Mouse (Mus musculus) lung, embryonic 14.5 days (tissue): Measurements from ENCODE around the gene Pink1. TPM values are rescaled to one million over a fixed set of nuclear protein-coding genes. Genes with fewer than 3 reads are reported as not detected.
A peak's percentile ranks its signal among the peaks of the same experiment; 100 is the strongest.

Experiments
- ATAC-seq: fragments of 200-750 bp; cut with Nextera tagmentation; 2 replicates; pipeline ENCODE4 v1.8.0; 2017; ENCODE audit warnings: mild to moderate bottlenecking, moderate TSS enrichment, moderate library complexity; ENCODE audit not compliant: insufficient read depth
- DNase-seq: peaks from one replicate; pipeline ENCODE4 v3.0.0-alpha.2; 2015
- H3K27ac ChIP-seq: fragments of 300-500 bp; sonication (generic); 2 replicates; pipeline ENCODE4 v1.5.1; 2014; ENCODE audit warnings: low read depth, mild to moderate bottlenecking, moderate library complexity
- H3K27me3 ChIP-seq: fragments of 300-500 bp; sonication (generic); 2 replicates; pipeline ENCODE4 v1.6.1; 2014; ENCODE audit warnings: low read length, control low read depth; ENCODE audit not compliant: insufficient read depth
- H3K36me3 ChIP-seq: fragments of 300-500 bp; sonication (generic); 2 replicates; pipeline ENCODE4 v1.6.1; 2014; ENCODE audit warnings: control low read depth; ENCODE audit not compliant: insufficient read depth
- H3K4me1 ChIP-seq: fragments of 300-500 bp; sonication (generic); 2 replicates; pipeline ENCODE4 v1.6.1; 2014; ENCODE audit warnings: antibody characterized with exemption, control low read depth; ENCODE audit not compliant: insufficient read depth
- H3K4me2 ChIP-seq: fragments of 300-500 bp; sonication (generic); 2 replicates; pipeline ENCODE4 v1.6.1; 2014; ENCODE audit warnings: mild to moderate bottlenecking
- H3K4me3 ChIP-seq: fragments of 300-500 bp; sonication (generic); 2 replicates; pipeline ENCODE4 v1.5.1; 2014; ENCODE audit warnings: low read depth, low read length
- H3K9ac ChIP-seq: fragments of 300-500 bp; sonication (generic); 2 replicates; pipeline ENCODE4 v1.6.1; 2014
- H3K9me3 ChIP-seq: fragments of 300-500 bp; sonication (generic); 2 replicates; pipeline ENCODE4 v1.6.1; 2016; ENCODE audit warnings: low read depth, low read length, control low read depth
- CTCF ChIP-seq: IDR thresholded peaks from 2 replicates; pipeline ENCODE4 v1.5.1; 2016; ENCODE audit warnings: antibody characterized with exemption, low read depth
- WGBS: fragments of 180-500 bp; shearing (Covaris S2); extraction: QIAGEN DNeasy Blood & Tissue Kit; methylation state at CpG from one replicate; pipeline ENCODE4 v1.1.7; 2014; 5-methylcytosine and 5-hydroxymethylcytosine counted together
- polyA plus RNA-seq: library from polyadenylated mRNA; unstranded; fragments of >200 nt; fragmentation: Nextera tagmentation; extraction: Ambion mirVana; gene quantifications from 2 replicates; pipeline ENCODE4 v1.2.1, GENCODE M21; 2014

The Pink1 gene
- polyA plus RNA-seq, 1 experiment from 2014 or later = 22.2 TPM

DNA sequence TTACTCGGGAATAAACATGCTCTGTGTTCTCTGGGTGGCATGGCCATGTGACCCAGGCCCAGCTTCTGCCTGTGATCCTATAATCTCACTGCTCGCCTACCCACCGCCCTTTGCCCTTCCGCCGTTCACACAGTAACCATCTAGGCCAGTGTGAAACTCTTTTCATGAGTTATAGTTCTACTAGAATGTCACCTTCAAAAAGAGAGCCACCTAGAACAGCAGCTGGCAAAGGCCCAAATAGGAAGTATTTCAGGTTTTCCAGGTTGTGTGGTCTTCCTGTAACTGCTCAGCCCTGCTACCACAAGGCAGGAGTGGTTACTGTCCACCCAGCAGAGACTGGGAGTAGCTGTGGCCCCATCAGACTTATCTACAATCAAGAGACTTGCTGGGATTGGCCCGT is 16.7 kb upstream of the Pink1 start:
- H3K4me1 ChIP-seq = no peaks in the 10 kb centered on the region
- ATAC-seq = no peak
- WGBS = 60% methylated on average over 6 of the region's 6 CpGs

DNA sequence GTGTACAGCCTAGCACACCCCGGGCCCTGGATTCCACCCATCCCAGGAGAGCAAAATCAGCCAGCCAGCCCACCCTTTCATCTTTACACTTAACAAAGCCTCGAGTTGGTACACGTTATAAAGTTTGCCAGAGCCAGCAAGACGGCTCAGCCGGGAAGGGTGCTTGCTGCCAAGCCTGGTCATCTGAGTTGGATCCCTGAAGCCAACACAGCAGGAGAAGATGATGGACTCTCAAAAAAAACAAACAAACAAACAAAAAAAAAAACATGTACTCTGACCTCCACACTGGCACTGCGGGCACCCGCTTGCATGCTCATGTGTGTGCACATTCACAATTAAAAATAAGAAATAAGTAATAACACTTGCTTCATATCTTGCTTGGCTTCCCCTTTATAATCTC is 15.9 kb upstream of the Pink1 start:
- no peak overlapping the region for H3K4me2 ChIP-seq
- 75% methylated on average over 7 of the region's 7 CpGs for WGBS
- DNase-seq = no peak

More for the DNA sequence above, 16.7 kb upstream of the Pink1 start:
- Histone ChIP-seq H3K27ac (no peak overlapping the region), H3K9ac (no peak overlapping the region; the same call in 1 of the 2 replicates), H3K4me2 (no peak overlapping the region), H3K27me3 (no peaks in the 10 kb centered on the region), H3K36me3 (no peaks in the 10 kb centered on the region), H3K9me3 (no peaks in the 10 kb centered on the region), H3K4me3 (no peak overlapping the region)
- DNase-seq = peak; percentile 19
- no peak for TF ChIP-seq CTCF

DNA sequence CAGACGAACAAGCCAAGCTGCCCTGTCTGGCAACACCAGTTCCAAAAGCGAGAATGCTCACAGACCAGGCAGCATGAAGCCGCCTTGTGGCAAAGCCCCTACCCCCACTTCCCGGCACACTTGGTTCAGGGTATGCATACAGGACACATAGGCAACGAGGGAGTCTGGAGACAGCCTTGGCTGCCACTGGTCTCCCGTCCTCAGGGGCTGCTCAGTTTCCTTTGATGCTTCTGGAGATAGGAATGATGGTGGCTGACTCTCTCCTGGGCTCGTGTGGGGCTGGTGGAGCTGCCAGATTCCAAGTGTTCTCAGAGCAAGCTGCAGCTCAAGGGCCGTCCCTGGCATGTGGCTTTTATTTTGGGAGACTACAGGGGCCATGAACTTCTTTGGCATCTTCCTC is 15.3 kb upstream of the Pink1 start:
- no peak for TF ChIP-seq CTCF
- Histone ChIP-seq H3K4me1 (no peaks in the 10 kb centered on the region), H3K9me3 (no peaks in the 10 kb centered on the region), H3K4me2 (no peak overlapping the region), H3K27ac (no peak overlapping the region), H3K9ac (no peak overlapping the region), H3K4me3 (no peak overlapping the region), H3K27me3 (no peaks in the 10 kb centered on the region), H3K36me3 (no peaks in the 10 kb centered on the region)
- no peak for DNase-seq
- ATAC-seq = no peak
- 59% methylated on average over 8 of the region's 8 CpGs for WGBS

More for the DNA sequence above, 15.9 kb upstream of the Pink1 start:
- TF ChIP-seq CTCF = no peak
- Histone ChIP-seq H3K4me3 (no peak overlapping the region), H3K4me1 (no peaks in the 10 kb centered on the region), H3K27ac (no peak overlapping the region), H3K27me3 (no peaks in the 10 kb centered on the region), H3K36me3 (no peaks in the 10 kb centered on the region), H3K9ac (no peak overlapping the region), H3K9me3 (no peaks in the 10 kb centered on the region)
- no peak for ATAC-seq

DNA sequence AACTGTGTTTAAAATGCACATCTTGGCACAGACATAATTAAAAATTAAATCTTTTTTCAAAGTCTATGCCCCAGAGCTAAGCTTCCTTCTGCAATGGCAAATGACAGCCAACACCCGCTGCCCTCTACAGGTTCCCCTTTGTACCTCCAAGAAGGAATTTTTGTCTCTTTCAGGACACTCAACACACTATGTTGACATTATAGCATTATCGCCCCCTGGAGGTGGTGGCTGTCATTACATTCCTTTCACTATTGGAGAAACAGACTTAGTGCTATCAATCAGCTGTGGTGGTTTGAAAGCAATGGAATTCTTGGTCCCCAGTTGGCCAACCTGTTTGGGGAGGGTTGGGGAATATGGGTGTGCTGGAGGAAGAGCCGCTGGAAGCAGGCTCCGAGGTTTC is 13.9 kb upstream of the Pink1 start:
- no peaks in the 10 kb centered on the region for H3K36me3 ChIP-seq
- 34% methylated on average over 4 of the region's 4 CpGs for WGBS
- no peak overlapping the region for H3K4me3 ChIP-seq
- no peak overlapping the region for H3K4me2 ChIP-seq
- H3K27ac ChIP-seq = no peak overlapping the region
- DNase-seq = peak; percentile 62
- no peak for ATAC-seq
- H3K9me3 ChIP-seq = no peaks in the 10 kb centered on the region
- TF ChIP-seq CTCF = peak; percentile 72
- H3K4me1 ChIP-seq = no peaks in the 10 kb centered on the region
- H3K9ac ChIP-seq = no peak overlapping the region
- H3K27me3 ChIP-seq = no peaks in the 10 kb centered on the region

DNA sequence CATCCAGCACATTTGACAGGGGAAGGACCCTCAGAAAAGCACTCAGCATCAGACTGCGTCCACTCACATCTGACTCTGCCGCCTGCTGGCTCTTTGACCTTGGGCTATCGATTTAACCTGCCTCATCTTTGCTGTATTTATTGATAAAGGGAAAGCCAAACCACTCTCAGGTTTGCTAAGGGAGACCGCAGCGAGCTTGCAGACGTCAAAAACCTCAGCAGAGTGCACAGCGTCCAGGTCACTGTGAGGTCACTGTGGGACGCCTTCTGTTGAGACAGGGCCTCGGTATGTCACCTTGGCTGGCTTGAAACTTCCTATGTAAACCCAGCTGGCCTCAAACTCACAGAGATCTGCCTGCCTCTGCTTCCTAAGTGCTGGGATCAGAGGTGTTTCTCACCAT is 11.2 kb upstream of the Pink1 start:
- no peak for ATAC-seq
- Histone ChIP-seq H3K27ac (no peak overlapping the region), H3K4me3 (no peak overlapping the region), H3K4me2 (no peak overlapping the region), H3K9ac (no peak overlapping the region), H3K27me3 (no peaks in the 10 kb centered on the region), H3K36me3 (no peaks in the 10 kb centered on the region), H3K4me1 (no peaks in the 10 kb centered on the region), H3K9me3 (no peaks in the 10 kb centered on the region)
- WGBS = 53% methylated on average over 9 of the region's 9 CpGs
- TF ChIP-seq CTCF = no peak
- no peak for DNase-seq

DNA sequence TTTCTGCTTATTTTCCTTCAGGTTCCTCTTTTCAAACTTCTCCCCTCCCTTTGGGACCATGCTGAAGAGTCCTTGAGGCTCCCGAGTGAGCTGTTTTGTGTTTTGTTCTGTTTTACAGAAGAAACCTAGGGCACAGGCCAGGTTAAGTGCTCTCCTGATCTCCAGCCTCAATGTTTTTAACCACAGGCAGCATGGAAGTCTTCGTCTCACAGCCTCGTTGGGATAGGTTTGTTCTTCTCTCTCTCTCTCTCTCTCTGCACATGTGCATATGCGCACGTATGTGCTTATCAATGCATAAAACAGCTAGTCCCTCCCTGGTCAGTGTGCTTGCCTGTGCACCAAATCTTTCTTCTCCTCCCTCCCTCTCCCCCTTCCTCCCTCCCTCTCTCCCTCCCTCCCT is 10.8 kb upstream of the Pink1 start:
- TF ChIP-seq CTCF = no peak
- DNase-seq (no peak), ATAC-seq (no peak)
- Histone ChIP-seq H3K4me3 (no peak overlapping the region), H3K9ac (no peak overlapping the region), H3K4me1 (no peaks in the 10 kb centered on the region), H3K27me3 (no peaks in the 10 kb centered on the region), H3K4me2 (no peak overlapping the region), H3K36me3 (no peaks in the 10 kb centered on the region), H3K9me3 (no peaks in the 10 kb centered on the region), H3K27ac (no peak overlapping the region)
- 53% methylated on average over 5 of the region's 5 CpGs for WGBS

DNA sequence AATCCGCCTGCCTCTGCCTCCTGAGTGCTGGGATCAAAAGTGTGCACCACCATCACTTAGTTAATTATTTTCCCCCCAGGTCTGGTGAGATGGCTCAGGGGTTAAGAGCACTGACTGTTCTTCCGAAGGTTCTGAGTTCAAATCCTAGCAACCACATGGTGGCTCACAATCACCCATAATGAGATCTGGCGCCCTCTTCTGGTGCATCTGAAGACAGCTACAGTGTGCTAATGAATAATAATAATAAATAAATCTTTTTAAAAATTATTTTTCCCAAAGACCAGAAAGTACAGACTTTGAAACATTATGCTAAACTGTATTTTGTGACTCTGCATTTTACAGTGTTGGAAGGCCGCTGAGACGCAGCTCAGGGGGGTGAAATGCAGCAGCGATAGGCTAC is 9.5 kb upstream of the Pink1 start:
- no peaks in the 10 kb centered on the region for H3K4me1 ChIP-seq
- no peak overlapping the region for H3K27ac ChIP-seq
- no peaks in the 10 kb centered on the region for H3K27me3 ChIP-seq
- H3K4me2 ChIP-seq = no peak overlapping the region
- no peaks in the 10 kb centered on the region for H3K9me3 ChIP-seq
- WGBS = 88% methylated on average over 6 of the region's 6 CpGs
- no peak for DNase-seq
- H3K36me3 ChIP-seq = no peaks in the 10 kb centered on the region
- ATAC-seq = no peak
- H3K9ac ChIP-seq = no peak overlapping the region
- peak; percentile 40; the same call in 1 of the 2 replicates for TF ChIP-seq CTCF
- H3K4me3 ChIP-seq = no peak overlapping the region

DNA sequence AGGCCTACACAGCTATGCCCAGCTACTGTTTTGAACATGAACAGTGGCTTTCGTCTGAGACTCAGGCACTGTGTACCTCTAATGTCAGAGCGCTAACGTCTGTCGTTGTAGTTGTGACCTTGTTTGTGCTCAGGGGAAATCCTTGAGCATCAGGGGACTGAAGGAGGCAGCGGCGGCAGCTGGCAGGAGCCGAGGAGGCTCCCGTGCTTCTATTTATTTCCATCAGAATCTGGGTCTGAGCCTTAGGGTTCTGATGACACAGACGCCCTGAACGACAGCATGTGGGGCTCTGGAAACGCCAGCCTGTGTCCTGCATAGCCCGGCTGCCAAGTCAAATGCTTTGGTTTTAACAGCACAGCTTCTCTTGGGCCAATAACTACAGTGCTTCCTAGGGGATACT is 8.9 kb upstream of the Pink1 start:
- DNase-seq = no peak
- Histone ChIP-seq H3K4me3 (no peak overlapping the region), H3K27me3 (no peaks in the 10 kb centered on the region), H3K4me2 (no peak overlapping the region), H3K27ac (no peak overlapping the region), H3K9me3 (no peaks in the 10 kb centered on the region), H3K36me3 (no peaks in the 10 kb centered on the region), H3K9ac (no peak overlapping the region), H3K4me1 (no peaks in the 10 kb centered on the region)
- 74% methylated on average over 12 of the region's 12 CpGs for WGBS
- no peak for ATAC-seq
- no peak for TF ChIP-seq CTCF
